Mouse (Mus musculus) lung, postnatal 14 days (tissue): Measurements from ENCODE around the gene Svs4.
"Not testable (repeated sequence)": the region's sequence is repeated elsewhere in the genome, so short reads cannot be mapped to it uniquely, and the experiment has no call there.

Experiments
- DNase-seq: peaks from one replicate; pipeline ENCODE4 v3.0.0; 2021

Gene Svs4

DNA sequence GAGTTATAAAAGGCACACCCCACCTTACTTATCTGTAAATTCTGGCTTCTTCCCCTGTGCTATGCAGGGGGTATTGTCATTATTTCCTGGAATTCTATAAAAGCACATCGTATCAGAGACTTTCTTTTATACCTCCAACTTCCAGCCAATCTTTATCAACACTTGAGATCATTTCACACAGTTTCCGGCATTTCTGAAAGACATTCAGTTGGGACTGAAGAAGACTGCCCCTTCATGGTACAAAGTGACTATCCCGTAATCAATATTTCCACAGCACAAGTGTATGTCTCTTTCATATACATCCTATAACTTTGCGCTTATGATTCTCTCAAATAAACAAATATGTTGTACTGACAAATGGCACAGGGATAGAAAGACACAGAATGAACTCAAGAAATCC lies at the start of gene Svs4:
Gene Svs4 (minus strand): TSS at position 101 of the 400 bp plus-strand sequence.
- DNase-seq, result no peak

DNA sequence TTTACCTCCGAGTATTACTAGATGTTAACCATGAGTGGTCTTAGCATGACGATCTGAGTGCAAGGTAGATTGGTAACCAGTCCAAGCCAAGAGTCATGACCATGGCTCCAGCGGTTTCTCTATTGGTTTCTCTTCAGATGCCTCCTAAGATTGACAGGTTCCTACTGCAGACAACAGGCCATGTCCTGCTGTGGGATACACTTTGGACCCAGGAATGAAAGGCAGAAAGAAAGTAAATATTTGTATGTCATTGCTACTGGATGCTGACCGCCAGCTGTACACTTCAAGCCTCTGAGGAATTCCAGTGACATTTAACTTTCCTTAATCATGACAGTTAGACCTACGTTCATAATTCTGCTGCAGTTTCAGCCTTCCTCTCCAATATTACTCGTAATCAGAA lies 42.7 kb upstream of the Svs4 start:
- no peak for DNase-seq

DNA sequence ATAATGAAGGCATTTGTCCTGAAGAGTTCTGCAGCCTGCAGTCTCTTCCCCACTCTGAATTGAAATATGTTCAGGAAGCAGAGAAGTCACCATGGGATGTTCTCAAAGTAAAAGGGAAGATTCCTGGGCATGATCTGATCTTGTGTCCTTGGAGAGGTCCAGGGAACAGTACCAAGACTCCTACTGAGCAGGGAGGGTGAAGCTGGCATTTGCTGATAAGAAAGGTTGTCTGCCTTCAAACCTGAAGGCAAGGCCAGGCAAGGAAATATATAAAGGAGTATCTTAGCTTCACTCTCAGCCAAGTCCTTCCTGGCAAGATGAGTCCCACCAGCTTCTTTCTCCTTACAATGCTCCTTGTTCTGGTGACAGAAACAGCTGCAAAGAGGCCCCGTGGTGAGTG lies 38.2 kb upstream of the Svs4 start, which contains the start of gene Svs6:
Gene Svs6 (plus strand): TSS at position 301 of the 400 bp plus-strand sequence.
- not testable (repeated sequence) for DNase-seq

DNA sequence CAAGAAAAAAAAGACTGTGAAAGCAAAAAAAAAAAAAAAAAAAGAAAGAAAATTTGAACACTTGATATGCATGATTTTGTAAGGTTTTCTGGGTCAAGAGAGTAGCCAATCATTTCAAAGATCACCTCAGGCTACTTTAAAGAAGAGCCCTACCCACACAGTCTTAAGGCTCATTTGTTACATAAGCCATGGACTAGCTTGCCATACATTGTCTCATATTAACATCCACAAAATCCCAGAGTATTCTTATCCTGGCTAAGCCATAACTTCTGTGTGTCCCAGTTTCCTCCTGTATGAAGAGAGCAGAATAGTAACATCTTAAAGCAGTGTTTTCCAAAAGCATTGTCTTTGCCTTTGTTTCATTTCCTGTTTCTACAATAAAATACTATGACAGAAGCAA lies 37.2 kb upstream of the Svs4 start:
- DNase-seq, result not testable (repeated sequence)

DNA sequence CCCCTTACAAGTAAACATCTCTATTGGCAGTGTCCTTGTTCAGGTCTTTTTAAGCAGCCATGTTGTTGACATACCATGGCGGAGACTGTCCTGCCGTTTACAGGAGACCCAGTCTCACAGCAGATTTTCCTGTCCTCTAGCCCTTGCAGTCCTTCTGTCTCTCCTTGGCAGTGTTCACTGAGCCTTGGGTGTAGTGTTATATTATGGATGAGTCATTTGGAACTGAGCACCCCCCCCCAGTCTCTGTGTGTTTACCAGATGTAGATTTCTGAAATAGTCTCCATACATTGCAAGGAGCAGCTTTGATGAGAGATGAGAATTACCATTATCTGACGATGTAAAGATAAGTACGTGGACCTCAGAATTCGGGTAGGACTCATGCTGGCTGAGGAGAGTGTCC lies 34.3 kb upstream of the Svs4 start:
- no peak for DNase-seq

DNA sequence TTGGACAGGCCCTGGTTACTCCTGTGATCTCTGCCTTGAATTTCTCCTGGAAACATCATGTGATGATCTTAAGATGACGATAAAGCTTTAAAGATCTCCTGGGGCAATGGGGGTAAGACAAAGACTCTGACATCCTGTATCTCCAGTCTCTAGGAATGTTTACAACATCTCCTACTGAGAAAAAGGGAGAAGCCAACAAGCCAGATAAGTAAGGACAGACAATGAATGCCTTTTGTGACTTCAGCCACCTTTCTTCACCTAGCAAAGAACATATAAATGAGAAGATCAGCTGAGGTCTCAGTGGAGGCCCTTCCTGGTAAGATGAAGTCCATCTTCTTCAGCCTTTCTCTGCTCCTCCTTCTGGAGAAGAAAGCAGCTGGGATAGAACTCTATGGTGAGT lies 10.7 kb upstream of the Svs4 start, which contains the start of gene Svs3a:
Gene Svs3a (plus strand): TSS at position 301 of the 400 bp plus-strand sequence.
- not testable (repeated sequence) for DNase-seq

DNA sequence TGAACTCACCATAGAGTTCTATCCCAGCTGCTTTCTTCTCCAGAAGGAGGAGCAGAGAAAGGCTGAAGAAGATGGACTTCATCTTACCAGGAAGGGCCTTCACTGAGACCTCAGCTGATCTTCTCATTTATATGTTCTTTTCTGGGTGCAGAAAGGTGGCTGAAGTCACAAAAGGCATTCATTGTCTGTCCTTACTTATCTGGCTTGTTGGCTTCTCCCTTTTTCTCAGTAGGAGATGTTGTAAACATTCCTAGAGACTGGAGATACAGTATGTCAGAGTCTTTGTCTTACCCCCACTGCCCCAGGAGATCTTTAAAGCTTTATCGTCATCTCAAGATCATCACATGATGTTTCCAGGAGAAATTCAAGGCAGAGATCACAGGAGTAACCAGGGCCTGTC lies 21.7 kb downstream of the Svs4 start, which contains the start of gene Svs3b:
Gene Svs3b (minus strand): TSS at position 101 of the 400 bp plus-strand sequence.
- DNase-seq, result not testable (repeated sequence)

DNA sequence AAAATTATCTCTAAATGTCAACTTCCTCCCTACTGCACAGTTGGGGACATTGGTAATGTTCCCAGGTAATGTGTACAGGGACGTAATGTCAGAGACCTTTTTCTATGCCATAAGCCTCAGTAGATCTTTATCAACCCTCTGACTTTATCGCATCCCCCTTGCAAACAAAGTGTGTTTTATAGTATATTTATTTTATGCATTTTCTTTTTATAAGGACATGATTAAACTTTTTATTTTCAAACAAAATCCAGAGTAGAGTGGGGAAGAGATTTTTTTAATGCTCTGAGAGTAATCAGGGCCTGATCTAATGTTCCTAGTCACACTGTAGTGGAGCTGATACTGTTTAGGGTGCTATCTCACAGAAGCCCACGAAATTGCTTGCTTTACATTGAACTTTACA lies 39.9 kb downstream of the Svs4 start, which contains the start of gene Svs2:
Gene Svs2 (minus strand): TSS at position 101 of the 400 bp plus-strand sequence.
- no peak for DNase-seq

DNA sequence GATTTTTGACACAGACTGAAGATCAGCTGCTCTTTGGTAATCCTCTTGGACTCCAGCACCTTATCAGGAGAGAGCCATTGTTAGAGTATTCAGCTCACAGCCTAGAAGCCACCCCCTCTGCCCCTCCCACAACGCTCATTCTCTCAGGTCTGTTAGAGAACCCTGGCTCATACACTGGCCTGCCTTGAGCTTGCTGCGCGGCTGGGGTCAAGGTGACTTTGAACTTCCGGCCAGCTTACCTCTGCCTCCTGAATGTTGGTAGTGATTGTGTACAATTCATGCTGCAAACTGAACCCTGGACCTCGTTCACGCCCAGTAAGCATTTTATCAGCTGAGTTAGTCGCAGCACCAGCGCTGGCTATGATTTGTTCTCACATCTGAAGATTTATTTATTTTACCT lies 45.6 kb downstream of the Svs4 start:
- no peak for DNase-seq

DNA sequence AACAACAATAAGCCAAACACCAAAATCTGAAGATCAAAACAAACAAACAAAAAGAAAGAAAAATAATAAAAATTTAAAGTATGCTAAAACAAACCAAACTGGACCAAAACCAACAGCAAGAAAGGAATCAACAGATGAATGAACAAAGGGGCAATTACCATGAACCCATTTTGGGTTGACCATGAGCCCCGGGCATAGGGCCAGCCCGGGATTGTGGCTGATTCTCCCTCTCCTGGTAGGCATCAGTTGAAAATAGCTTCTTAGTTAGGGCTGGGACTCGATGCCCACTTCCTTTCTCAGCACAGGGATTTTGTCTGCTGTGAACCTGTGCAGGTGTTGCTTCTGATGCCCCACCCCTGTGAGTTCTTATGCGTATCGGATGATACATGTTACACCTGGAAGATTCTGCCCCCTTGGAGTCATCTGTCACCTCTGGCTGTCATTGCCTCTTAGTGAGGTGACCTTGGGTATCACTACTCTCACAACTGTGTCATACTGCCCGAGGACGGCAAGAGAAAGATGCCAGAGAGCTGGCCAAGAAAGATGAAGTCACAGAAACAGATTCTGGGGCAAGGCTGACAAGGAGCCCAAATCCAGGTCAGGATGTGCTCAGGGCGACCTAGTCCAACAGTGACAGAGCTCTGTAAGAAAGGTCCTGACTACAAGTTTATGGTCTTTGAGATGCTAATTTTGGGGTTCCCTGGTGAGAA lies 49.7 kb downstream of the Svs4 start:
- no peak for DNase-seq
